Mouse (Mus musculus): ENCODE measurements around the gene Lmcd1. TPM values are rescaled to one million over a fixed set of nuclear protein-coding genes. Genes with fewer than 3 reads are reported as not detected.
"Not testable (repeated sequence)": the region's sequence is repeated elsewhere in the genome, so short reads cannot be mapped to it uniquely, and the experiment has no call there.

Gene Lmcd1
- total RNA-seq (2021): 1 to 10 TPM; 5.5 TPM

GRCm38 (mm10) chr6:112273501-112274205 lies at the start of gene Lmcd1:
Gene Lmcd1, plus strand, starts transcription at chr6:112273758.
- DNase-seq: peak; percentile 87
- intact Hi-C loops (cut with DNase I): no loop called here

- DNase-seq: no peak
- intact Hi-C loops (cut with DNase I): no loop called here
Observed at GRCm38 (mm10) chr6:112223877-112224632, 49.5 kb upstream of the Lmcd1 start.

GRCm38 (mm10) chr6:112236775-112237174 lies 36.8 kb upstream of the Lmcd1 start:
- intact Hi-C loops (cut with DNase I): no loop called here
- DNase-seq: no peak

GRCm38 (mm10) chr6:112242216-112242615 lies 31.3 kb upstream of the Lmcd1 start:
- intact Hi-C loops (cut with DNase I): no loop called here
- DNase-seq: peak; percentile 15

GRCm38 (mm10) chr6:112245639-112246038 lies 27.9 kb upstream of the Lmcd1 start:
- DNase-seq: peak; percentile 91

GRCm38 (mm10) chr6:112246636-112247035 lies 26.9 kb upstream of the Lmcd1 start:
- intact Hi-C loops (cut with DNase I): no loop called here

More at GRCm38 (mm10) chr6:112245639-112246038, 27.9 kb upstream of the Lmcd1 start:
- intact Hi-C loops (cut with DNase I): no loop called here

GRCm38 (mm10) chr6:112253943-112254342 lies 19.6 kb upstream of the Lmcd1 start:
- DNase-seq; intact Hi-C loops (cut with DNase I): not testable (repeated sequence)

More at GRCm38 (mm10) chr6:112246636-112247035, 26.9 kb upstream of the Lmcd1 start:
- DNase-seq: no peak

GRCm38 (mm10) chr6:112254967-112255366 lies 18.6 kb upstream of the Lmcd1 start:
- no peak for DNase-seq
- intact Hi-C loops (cut with DNase I): no loop called here

GRCm38 (mm10) chr6:112255388-112256225 lies 18.0 kb upstream of the Lmcd1 start:
- intact Hi-C loops (cut with DNase I): no loop called here
- peak; percentile 27 for DNase-seq

- intact Hi-C loops (cut with DNase I): no loop called here
Observed at GRCm38 (mm10) chr6:112256599-112256998, 17.0 kb upstream of the Lmcd1 start.

GRCm38 (mm10) chr6:112261089-112261488 lies 12.5 kb upstream of the Lmcd1 start:
- DNase-seq: no peak
- intact Hi-C loops (cut with DNase I): no loop called here

More at GRCm38 (mm10) chr6:112256599-112256998, 17.0 kb upstream of the Lmcd1 start:
- no peak for DNase-seq

GRCm38 (mm10) chr6:112264321-112264720 lies 9.2 kb upstream of the Lmcd1 start:
- intact Hi-C loops (cut with DNase I): no loop called here
- no peak for DNase-seq

- intact Hi-C loops (cut with DNase I): no loop called here
- DNase-seq: peak; percentile 84
Observed at GRCm38 (mm10) chr6:112266631-112267030, 6.9 kb upstream of the Lmcd1 start.

GRCm38 (mm10) chr6:112267661-112268357 lies 5.7 kb upstream of the Lmcd1 start:
- intact Hi-C loops (cut with DNase I): no loop called here
- no peak for DNase-seq

- DNase-seq: peak; percentile 89
- intact Hi-C loops (cut with DNase I): no loop called here
Observed at GRCm38 (mm10) chr6:112274261-112275055, 900 bp downstream of the Lmcd1 start.

GRCm38 (mm10) chr6:112275731-112276245 lies 2.2 kb downstream of the Lmcd1 start:
- no peak for DNase-seq
- intact Hi-C loops (cut with DNase I): no loop called here

GRCm38 (mm10) chr6:112278805-112279204 lies 5.2 kb downstream of the Lmcd1 start:
- intact Hi-C loops (cut with DNase I): no loop called here

GRCm38 (mm10) chr6:112280161-112280560 lies 6.6 kb downstream of the Lmcd1 start:
- DNase-seq: no peak
- intact Hi-C loops (cut with DNase I): no loop called here

More at GRCm38 (mm10) chr6:112278805-112279204, 5.2 kb downstream of the Lmcd1 start:
- no peak for DNase-seq

- no peak for DNase-seq
- intact Hi-C loops (cut with DNase I): no loop called here
Observed at GRCm38 (mm10) chr6:112280945-112281344, 7.4 kb downstream of the Lmcd1 start.

Data from left cerebral cortex, postnatal 4 days (tissue).